Mouse (Mus musculus): ENCODE results near the gene Erp44.
A peak's percentile ranks its signal among the peaks of the same experiment; 100 is the strongest.

Gene Erp44

GRCm38 (mm10) chr4:48279498-48280134, at the start of gene Erp44, which contains the start of gene Invs:
TSS of gene Erp44 (minus strand) at chr4:48279558.
TSS of gene Invs (plus strand) at chr4:48279760.
- peak; percentile 88 to 89 for DNase-seq (ENCODE audit: low spot score in 2 of 2)

GRCm38 (mm10) chr4:48328042-48328441, 48.7 kb upstream of the Erp44 start:
- DNase-seq (ENCODE audit: low spot score in 2 of 2) = no peak

- DNase-seq (ENCODE audit: low spot score in 2 of 2) = no peak
Observed at GRCm38 (mm10) chr4:48327192-48327591, 47.8 kb upstream of the Erp44 start.

GRCm38 (mm10) chr4:48322095-48322494, 42.7 kb upstream of the Erp44 start:
- DNase-seq (ENCODE audit: low spot score in 2 of 2) = no peak

GRCm38 (mm10) chr4:48321276-48321675, 41.9 kb upstream of the Erp44 start:
- DNase-seq (ENCODE audit: low spot score in 2 of 2) = no peak

- DNase-seq (ENCODE audit: low spot score in 2 of 2) = no peak
Observed at GRCm38 (mm10) chr4:48316036-48316435, 36.7 kb upstream of the Erp44 start.

- DNase-seq (ENCODE audit: low spot score in 2 of 2) = no peak
Observed at GRCm38 (mm10) chr4:48314814-48315213, 35.5 kb upstream of the Erp44 start.

- DNase-seq (ENCODE audit: low spot score in 2 of 2) = no peak
Observed at GRCm38 (mm10) chr4:48287086-48287757, 7.9 kb upstream of the Erp44 start.

GRCm38 (mm10) chr4:48281121-48281520, 1.8 kb upstream of the Erp44 start:
- DNase-seq (ENCODE audit: low spot score in 2 of 2) = no peak

GRCm38 (mm10) chr4:48278757-48279497, 431 bp downstream of the Erp44 start:
- no peak for DNase-seq (ENCODE audit: low spot score in 2 of 2)

- no peak for DNase-seq (ENCODE audit: low spot score in 2 of 2)
Observed at GRCm38 (mm10) chr4:48277011-48277410, 2.3 kb downstream of the Erp44 start.

GRCm38 (mm10) chr4:48275736-48276135, 3.6 kb downstream of the Erp44 start:
- DNase-seq (ENCODE audit: low spot score in 2 of 2) = no peak

- no peak for DNase-seq (ENCODE audit: low spot score in 2 of 2)
Observed at GRCm38 (mm10) chr4:48273119-48273829, 6.1 kb downstream of the Erp44 start.

GRCm38 (mm10) chr4:48271838-48272237, 7.5 kb downstream of the Erp44 start:
- no peak for DNase-seq (ENCODE audit: low spot score in 2 of 2)

GRCm38 (mm10) chr4:48270532-48270931, 8.8 kb downstream of the Erp44 start:
- no peak for DNase-seq (ENCODE audit: low spot score in 2 of 2)

- no peak for DNase-seq (ENCODE audit: low spot score in 2 of 2)
Observed at GRCm38 (mm10) chr4:48268127-48268526, 11.2 kb downstream of the Erp44 start.

- DNase-seq (ENCODE audit: low spot score in 2 of 2) = no peak
Observed at GRCm38 (mm10) chr4:48267683-48268082, 11.7 kb downstream of the Erp44 start.

GRCm38 (mm10) chr4:48258045-48258444, 21.3 kb downstream of the Erp44 start:
- no peak for DNase-seq (ENCODE audit: low spot score in 2 of 2)

- no peak for DNase-seq (ENCODE audit: low spot score in 2 of 2)
Observed at GRCm38 (mm10) chr4:48253266-48253665, 26.1 kb downstream of the Erp44 start.

- DNase-seq (ENCODE audit: low spot score in 2 of 2) = no peak
Observed at GRCm38 (mm10) chr4:48244280-48244679, 35.1 kb downstream of the Erp44 start.

- no peak for DNase-seq (ENCODE audit: low spot score in 2 of 2)
Observed at GRCm38 (mm10) chr4:48243737-48244136, 35.6 kb downstream of the Erp44 start.

- DNase-seq (ENCODE audit: low spot score in 2 of 2) = no peak
Observed at GRCm38 (mm10) chr4:48242482-48242881, 36.9 kb downstream of the Erp44 start.
